Mouse (Mus musculus): ENCODE results near the gene Acot7.
A peak's percentile ranks its signal among the peaks of the same experiment; 100 is the strongest.

Acot7 gene

DNA sequence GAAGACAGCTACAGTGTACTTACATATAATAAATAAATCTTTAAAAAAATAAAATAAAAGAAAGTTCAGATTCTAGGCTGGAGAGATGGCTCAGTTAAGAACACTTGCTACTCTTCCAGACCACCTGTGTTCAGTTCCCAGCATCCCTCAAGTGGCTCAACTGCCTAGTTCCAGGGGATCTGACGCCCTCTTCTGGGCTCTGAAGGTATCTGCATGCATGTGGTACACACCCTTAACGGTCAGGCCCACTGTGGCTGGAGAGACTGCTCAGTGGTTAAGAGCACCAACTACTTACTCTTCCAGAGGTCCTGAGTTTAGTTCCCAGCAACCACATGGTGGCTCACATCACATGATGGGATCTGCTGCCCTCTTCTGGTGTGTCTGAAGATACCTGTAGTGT is 100.0 kb downstream of the Acot7 start:
- peak in 1 of 2 experiments; percentile 21 for DNase-seq

DNA sequence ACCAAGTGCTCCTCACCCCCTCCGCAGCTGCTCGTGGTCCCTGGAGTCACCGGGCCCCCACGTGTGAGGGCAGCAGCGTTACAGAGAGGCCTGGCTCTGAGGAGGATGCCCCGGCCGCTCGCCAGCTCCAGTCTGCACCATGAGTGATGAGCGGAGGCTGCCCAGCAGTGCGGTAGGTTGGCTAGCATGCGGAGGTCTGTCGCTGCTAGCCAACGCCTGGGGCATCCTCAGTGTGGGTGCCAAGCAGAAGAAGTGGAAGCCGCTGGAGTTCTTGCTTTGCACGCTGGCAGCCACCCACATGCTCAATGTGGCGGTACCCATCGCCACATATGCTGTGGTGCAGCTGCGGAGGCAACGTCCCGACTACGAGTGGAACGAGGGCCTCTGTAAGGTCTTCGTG is 101.1 kb downstream of the Acot7 start:
- peak; percentile 82 to 92 for DNase-seq

DNA sequence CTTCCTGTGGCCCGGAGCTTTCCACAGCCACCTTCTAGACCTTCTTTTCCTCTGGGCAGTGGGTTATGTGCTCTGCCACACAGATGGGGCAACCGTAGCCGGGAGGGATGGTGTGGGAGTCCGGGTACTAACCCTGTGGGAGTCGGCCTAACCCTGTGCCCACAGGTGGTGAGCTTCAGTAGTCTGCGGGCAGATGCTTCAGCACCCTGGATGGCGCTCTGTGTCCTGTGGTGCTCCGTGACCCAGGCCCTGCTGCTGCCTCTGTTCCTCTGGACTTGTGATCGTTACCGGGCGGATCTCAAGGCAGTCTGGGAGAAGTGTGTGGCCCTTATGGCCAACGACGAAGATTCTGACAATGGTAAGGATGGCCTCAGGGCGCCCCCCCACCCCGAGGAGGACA is 103.7 kb downstream of the Acot7 start:
- DNase-seq: no peak

DNA sequence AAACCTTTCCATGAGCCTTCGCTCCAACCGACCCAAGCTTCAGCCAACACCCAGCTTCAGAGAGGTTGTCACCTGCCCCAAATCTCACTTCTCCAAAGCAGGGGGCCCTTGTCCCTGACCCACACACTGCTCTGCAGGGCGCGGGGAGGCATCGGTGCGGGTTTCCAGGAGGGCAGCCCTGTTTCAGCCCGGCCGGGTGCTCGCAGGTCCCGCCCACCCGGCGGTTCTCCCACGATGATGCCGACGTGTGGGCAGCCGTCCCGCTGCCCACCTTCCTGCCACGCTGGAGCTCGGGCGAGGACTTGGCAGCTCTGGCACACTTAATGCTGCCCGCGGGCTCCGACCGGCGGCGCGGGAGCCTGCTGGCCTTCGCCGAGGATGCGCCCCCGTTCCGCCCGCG is 104.8 kb downstream of the Acot7 start:
- no peak for DNase-seq

DNA sequence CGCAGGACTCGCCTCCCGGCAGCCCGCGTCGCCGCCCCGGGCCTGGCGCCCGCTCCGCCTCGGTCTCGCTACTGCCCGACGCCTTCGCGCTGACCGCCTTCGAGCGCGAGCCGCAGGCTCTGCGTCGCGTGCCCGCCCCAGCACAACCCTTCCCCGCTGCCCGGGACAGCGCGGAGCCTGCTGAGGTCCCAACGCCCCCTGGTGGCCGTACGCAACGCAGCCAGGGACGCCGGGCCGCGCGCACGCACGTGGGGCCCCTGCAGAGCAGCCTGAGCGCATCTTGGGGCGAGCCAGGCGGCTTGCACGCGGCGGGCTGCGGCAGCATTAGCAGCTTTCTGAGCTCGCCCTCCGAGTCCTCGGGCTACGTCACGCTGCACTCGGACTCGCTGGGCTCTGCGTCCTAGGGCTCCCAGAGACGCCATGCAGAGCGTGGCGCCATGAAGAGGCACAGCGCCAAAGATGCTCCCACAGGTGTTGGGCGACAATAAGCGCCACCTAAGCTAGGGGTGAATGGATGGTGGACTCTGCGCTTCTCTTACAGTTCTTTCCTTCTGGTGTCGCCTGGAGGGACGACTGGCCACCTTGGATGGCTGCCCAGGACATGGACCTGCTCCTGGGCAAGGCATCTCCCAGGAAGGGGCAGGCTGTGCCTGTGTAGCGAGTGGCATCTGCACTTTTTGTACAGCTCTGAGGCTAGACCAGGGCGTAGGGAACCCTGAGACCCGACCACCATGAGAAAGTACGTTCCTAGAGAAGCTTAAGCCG is 105.4 kb downstream of the Acot7 start:
- peak; percentile 89 to 91 for DNase-seq

DNA sequence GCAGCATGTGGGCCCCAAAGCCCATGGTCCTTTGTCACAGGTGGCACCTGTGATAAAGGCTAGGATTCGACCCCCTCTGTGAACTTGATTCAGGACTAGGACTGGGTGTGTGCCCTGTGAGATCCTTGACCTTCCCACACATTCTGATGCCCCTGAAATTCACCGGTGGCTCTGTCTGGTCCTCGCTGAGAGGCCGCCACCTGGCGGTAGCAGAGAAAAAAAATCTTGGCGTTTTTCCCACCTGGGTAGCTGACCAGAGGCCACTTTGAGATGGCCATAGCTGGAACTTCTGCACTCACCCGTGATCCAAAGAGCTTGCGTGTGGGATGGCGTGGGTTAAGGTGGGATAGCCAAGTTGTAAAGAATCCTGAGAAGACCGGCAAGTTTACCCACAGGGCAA is 107.6 kb downstream of the Acot7 start:
- DNase-seq: peak; percentile 85 to 94

DNA sequence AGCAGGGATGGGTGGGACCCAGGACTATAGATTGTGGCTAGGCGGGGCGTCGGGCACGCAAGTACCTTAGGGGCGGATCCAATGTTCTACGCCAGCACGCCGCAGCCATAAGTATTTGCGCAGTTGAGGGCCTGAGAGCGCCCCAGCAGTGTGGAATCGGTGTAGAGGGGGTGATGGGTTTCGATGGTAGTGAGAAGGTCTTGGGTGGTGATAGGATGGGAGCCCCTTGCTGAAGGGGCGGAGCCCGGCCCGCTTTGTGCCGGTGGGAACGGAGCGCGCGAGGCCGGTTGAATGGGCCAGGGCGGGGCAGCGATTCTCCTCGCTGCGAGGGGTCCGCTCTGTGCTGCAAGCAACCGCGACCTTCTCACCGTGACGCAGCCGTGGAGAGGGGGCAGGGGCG is 108.2 kb downstream of the Acot7 start:
- DNase-seq: peak in 1 of 2 experiments; percentile 50

DNA sequence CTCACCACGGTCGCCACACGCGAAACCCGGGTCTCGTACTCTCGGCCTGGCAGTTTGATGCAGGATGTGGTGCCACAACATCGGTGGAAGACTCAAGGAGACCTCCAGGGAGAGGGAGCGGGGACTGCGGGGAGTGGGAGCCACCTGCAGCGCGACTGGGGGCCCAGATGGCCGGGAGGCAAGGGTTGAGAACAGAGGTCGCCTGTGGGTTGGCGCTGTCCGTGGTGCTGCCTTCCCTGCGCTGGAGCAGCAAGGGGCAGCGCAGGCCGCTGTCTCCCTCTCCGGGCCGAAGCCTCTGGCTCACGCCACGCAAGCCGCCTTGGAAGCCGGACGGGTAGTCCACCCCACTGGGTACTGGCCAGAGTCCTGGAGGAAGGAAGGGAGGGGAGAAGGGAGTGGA is 109.0 kb downstream of the Acot7 start:
- DNase-seq: peak in 1 of 2 experiments; percentile 59

DNA sequence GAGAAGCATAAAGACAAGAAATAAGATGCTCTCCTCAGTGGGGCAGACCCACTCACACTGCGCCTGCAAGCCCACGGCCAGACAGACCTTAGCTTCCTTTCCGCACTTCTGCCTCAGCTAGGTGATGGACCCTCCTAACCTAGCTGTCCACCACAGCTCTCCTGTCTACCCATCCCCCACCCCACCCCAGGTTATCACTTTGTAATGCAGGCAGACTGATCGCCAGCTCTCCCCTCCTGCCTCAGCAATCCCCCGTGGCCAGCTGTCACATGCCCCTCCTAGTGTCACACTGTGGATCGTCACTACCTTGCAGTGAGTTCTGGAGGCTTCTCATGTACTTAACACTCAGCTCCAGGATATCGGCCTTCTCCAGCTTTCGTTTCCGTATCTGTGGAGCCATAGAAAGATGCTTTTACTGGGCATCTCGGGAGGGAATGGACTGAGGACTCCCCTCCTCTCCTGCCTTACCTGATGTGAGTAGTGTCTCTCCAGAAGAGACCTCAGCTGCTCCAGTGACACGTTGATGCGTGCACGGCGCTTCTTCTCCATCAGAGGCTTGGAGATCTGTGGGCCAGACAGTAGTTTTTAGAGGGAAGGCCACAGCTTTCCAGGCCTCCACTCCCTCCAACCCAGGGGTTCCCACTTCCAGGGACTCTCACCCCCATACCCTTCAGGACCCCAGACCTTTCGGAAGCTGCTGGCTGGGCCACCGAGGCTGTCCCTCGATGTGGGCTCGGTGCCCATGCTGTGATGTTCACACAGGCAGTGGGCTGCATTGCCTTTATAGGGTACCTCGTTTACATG is 109.6 kb downstream of the Acot7 start:
- no peak for DNase-seq

DNA sequence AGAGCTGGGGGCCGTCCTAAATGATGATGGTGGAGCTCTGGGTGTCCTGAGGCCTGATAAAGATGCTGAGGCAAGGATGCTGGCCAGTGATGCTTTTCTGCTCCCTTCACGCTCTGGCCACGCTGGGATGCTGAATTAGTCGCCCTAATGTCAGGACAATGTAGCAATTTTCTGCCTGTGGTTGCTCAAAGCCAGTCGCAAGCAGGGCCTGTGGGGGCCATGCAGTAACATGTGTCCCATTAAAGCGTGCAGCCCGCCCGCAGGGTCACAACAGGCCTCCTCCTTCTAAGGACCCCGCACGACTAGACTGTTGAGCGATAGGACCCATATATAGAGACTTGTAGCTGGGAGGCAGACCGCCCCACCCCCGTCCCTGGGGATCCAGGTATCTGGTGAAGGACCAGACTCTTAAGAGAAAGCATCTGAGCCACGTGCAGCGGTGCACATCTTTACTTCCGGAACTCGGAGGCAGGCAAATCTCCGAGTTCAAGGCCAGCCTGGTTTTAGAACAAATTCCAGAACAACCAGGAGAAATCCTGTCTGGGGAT is 110.5 kb downstream of the Acot7 start:
- no peak for DNase-seq

DNA sequence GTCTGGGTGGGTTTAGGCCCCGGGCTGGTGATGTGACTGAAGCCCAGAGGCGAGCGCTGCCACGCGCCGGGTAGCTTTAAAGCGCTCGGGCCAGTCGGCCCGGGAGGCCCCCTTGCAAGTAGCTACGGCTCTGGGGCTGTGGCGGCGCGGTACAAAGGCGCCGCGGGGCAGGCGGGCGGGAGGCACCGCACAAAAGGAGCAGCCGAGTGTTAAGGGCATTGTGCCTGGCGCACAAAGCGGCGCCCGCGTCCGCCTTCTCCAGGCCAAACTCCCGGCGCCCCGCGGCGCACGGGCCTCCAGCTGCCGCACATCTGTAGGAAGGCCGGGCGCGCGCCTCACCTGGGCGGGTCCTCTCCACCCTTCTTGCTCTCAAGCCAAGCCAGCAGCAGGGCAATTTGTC is 112.5 kb downstream of the Acot7 start:
- no peak for DNase-seq

DNA sequence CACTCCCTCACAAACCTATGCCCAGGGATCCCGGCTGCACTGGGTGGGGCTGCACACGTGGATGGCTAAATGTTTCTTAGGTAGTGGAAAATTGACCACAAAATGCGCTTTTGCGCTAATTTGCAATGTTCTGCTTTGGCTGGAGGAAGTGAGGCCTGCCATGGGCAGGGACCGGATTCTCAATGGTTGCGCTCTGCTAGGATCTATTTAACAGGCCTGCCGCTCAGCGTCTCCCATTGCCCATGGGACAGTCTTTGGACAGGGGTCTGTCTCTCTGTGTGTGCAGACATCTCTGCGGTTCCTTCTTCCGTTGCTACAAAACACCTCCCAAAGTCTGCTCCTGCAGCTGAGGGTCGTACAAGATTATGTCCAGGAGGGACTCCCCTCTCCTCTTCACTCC is 113.1 kb downstream of the Acot7 start:
- no peak for DNase-seq

DNA sequence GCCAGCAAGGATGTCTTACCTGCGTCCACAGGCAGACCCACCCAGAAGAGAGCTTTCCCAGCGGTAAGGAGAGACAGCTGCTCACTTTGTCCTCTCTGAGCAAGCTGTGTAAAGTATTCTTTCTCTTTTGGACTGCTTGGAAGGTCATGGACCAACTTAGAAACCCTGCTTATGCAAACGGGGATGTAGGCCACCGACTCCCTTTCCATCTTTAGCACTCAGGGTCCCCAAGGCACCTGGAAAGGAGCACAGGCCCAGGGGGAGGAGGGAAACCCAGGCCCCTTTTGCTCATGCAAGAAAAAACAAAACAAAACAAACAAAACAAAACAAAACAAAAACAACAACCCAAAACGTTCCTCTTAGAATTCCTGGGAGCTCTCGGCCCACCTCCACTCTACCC is 113.6 kb downstream of the Acot7 start, which contains the start of gene Hes3:
TSS of gene Hes3 (minus strand) at position 101 of the 400 bp plus-strand sequence.
- DNase-seq: no peak

DNA sequence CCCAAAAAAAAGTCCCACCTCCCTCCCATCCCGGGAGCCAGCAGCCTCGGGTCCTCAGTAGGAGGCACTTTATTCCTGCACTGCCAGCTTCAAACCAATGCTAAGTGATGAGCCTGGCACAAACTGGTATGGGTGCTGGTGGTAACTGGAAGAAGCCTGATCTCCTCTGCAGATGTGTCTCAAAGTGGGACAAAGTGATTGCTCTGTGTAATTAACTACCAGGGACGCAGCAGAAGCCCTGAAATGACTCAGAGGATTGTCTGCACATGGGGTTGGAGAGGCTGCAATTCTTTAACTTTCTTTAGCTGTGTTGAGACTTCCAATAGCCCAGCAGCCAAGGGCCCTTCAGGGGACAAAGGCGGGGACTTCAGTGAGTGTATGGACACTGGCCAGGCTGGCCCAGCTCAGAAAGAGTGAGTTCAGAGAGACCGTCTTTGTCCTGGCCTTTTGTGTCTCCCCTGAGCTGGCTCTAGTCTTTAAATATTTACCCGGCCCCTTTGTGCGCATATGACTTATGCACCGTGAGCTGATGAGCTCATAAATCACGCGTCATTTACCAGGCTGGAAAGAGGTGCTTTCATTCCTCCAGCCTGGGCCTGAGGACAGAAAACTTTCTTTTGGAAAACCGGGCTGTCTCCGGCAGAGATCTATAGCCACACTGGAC is 114.3 kb downstream of the Acot7 start:
- no peak for DNase-seq

DNA sequence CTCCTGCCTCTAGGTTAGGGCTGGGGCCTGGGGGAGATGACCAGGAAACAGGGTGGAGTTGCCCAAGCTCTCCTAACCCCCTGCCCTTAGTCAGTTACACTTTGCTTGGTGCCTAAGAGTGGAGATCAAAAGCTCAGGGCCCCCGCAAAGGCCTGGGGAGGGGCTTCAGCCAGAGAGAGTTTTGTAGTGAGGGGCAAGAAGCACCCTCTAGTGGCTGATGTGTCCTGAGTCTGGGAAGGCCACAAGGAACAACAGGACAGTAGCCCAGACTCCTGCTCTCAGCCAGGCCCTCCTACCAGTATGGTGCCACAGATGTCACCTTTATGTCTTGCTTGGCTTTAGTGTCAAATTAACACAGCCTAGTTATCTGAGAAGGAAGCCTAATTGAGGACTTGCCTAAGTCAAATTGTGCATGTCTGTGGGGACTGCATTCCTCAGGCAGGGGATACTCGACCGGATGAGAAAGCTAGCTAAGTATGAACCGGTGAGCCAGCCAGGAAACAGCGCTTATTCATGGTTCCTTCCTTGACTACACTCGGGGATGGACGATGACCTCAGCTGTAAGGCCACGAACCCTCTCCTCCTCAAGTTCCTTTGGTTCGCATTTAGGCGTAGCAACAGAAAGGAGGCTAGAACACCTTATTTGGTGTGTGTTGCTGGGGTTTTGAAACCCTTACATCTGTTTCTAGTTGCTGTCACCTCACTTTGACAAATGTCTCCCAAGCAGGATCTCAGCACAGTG is 116.4 kb downstream of the Acot7 start:
- DNase-seq: no peak

DNA sequence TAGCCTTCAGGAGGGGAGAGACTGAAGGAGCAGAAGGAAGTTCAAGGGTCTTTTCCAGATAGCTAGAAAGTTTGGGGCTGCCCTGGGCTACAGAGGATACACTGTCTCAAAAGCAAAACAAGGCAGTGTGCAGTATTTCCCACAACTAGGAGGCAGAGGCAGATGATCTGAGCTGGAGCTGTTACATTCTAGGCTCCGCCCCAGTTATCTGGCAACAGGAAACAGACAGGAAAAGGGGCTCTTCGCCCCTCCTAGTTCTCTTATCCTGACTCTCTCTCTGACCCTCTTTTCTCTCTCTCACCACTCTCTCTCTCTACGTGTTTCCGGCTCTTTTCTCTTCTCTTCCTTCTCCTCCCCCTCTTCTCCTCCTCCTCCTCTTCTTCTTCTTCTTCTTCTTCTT is 118.0 kb downstream of the Acot7 start:
- DNase-seq: no peak

DNA sequence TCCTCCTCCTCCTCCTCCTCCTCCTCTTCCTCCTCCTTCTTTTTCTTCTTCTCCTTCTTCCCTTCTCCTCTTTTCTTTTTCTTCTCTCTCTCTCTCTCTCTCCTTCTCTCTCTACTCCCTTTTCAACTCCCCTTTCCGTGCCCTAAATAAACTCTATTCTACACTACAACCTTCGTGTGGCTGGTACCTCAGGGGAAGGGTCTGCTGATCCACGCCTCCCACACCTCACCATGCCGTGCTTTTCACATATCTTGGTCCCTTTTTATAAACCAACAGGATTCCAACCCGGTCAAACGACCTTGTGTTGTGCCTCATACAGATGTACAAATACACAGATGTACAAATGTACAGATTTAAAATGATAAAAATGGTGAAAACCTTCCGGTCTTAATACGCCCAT is 118.4 kb downstream of the Acot7 start:
- no peak for DNase-seq

DNA sequence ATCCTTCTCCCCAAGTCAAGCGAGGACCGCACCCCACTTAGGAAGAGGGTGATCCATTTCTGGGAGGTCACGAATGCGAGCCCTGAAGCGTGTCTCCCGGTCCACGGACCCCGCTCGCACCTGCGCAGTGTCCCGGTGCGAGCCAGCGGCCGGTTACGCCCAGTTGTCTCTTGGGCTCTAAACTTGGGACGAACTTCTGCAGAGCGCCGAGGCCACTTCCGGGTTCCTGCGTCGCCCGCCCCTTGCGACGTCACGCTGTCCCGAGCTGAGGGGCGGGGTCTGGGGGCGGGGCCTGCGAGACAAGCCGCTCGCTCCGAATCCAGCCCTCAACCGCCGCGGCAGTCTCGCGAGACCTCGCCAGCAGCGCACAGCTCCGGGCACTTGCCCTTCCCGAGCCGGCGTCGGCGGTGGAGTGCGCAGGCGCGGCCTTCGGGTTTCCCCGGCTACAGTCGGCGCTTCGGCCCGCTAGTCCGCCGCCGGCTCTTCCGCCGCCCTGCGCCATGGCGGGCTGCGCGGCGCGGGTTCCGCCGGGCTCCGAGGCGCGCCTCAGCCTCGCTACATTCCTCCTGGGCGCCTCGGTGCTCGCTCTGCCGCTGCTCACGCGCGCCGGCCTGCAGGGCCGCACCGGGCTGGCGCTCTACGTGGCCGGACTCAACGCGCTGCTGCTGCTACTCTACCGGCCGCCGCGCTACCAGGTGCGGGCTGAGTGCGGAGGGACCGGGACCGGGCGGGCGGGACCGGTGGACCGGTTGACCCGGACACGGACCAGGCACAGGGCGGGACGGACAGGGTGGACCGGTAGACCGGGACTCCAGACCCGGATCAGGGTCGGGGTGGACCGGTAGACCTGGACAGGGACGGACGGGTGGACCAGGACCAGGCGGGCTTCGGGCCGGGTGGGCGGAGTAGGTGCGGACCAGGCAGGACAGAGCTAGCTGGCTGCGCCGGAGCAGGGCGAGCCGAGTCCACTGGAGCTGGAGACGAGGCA is 119.2 kb downstream of the Acot7 start, which contains the start of gene Icmt:
TSS of gene Icmt (plus strand) at position 354 of the 988 bp plus-strand sequence.
- peak; percentile 100 for DNase-seq

DNA sequence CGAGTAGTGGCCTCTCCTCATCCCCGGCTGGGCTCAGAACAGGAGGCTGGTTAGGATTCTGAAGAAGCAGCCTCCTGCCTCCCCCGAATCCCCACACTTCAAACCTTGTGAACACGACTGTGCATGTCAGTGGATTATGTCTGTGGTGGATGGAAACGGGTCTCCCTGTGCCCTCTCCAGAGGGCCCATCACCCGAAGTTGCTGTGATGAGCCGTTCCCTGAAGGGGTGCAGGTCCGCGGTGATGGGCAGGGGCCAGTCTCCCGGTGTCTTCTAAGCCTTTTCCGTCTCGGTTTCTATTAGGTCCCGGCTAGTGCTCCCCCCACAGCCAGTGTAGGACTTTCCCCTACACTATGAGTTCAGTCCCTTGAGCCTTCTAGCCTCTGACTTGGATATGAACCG is 120.9 kb downstream of the Acot7 start:
- DNase-seq: no peak

DNA sequence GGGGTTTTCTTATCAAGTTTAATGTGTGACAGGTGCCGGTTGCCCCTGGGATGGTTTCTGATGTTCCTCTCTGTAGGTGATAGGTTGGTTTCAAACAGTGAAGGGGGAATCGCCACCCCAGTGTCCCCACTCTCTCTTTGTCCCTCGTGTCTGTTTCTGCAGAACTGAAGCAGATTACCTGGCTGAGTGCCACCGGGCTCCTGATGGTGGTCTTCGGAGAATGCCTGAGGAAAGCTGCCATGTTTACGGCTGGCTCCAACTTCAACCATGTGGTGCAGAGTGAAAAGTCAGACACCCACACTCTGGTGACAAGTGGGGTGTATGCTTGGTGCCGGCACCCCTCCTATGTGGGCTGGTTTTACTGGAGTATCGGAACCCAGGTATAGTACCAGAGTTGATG is 122.4 kb downstream of the Acot7 start:
- peak; percentile 76 to 80 for DNase-seq

DNA sequence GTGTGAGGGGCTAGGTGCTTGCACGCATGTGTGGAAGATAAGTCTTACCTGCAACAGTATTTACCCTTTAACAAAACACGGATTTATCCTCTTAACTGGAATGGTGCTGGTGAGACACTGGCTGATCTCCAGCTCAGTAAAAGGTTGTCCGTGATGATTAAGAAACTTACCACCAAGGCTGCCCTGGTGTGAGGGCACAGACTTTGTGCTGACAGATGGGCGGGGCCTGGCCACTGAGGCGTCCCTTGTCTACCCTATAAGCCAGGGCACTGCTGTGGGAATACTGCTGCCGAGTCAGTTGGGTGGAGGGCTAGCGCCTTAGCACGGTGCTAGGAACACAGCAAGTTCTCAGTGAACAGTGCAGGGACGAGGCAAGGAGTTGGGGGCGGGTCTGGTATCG is 124.1 kb downstream of the Acot7 start:
- DNase-seq: no peak

All from cerebellum, postnatal 10 days (tissue).